Mouse (Mus musculus): ENCODE results near the gene Parpbp. TPM values are rescaled to one million over a fixed set of nuclear protein-coding genes. Genes with fewer than 3 reads are reported as not detected.
A peak's percentile ranks its signal among the peaks of the same experiment; 100 is the strongest.

Parpbp gene
- 3.6 and 4.2 TPM in 2 replicates for polyA plus RNA-seq (2015; fragmentation: Nextera tagmentation; extraction: Ambion mirVana)

- peak within 1 kb of the TSS; percentile 72 for H3K27ac ChIP-seq (ENCODE audit: low read depth)
- WGBS (ENCODE audit: insufficient replicate concordance), result under 1% methylated on average over 52 of the region's 53 CpGs
- peak; percentile 100 for ATAC-seq
- H3K27me3 ChIP-seq (ENCODE audit: insufficient read depth, low read length), result no peaks in the 10 kb centered on the region
- TF ChIP-seq CTCF (IDR thresholded peaks at IDR 0.05; ENCODE audit: low read depth) (no peak), EP300 (IDR thresholded peaks at IDR 0.05; ENCODE audit: low read depth) (no peak)
- peak; percentile 94 for DNase-seq
- H3K36me3 ChIP-seq (replicated peaks; ENCODE audit: insufficient read depth, low read length), result peaks cover 8% of the 10 kb centered on the region; the same call in 1 of the 2 replicates
- H3K9me3 ChIP-seq (ENCODE audit: low read length), result no peaks in the 10 kb centered on the region
- H3K4me3 ChIP-seq (ENCODE audit: low read depth, low read length), result peak within 1 kb of the TSS; percentile 76
- H3K4me1 ChIP-seq (ENCODE audit: insufficient read depth), result peaks cover 14% of the 10 kb centered on the region
- peak within 1 kb of the TSS; percentile 77 for H3K9ac ChIP-seq (replicated peaks)
- H3K4me2 ChIP-seq (ENCODE audit: low read depth, low read length), result peak within 1 kb of the TSS; percentile 85
These were observed at the start of gene Parpbp, which contains the start of gene Nup37 for GRCm38 (mm10) chr10:88146707-88147477. Parpbp (minus strand) TSS chr10:88146941. Nup37 (plus strand) TSS chr10:88146992.

GRCm38 (mm10) chr10:88167438-88168077 is 20.8 kb upstream of the Parpbp start:
- ATAC-seq (0 out of 2 replicates have a peak, but pooled peaks have one; percentile 27), DNase-seq (no peak)
- Histone ChIP-seq H3K4me2 (ENCODE audit: low read depth, low read length) (peak overlapping the region; percentile 14), H3K9ac (replicated peaks) (no peak overlapping the region), H3K27ac (ENCODE audit: low read depth) (0 out of 2 replicates have a peak overlapping the region, but pooled peaks have one; percentile 34), H3K36me3 (replicated peaks; ENCODE audit: insufficient read depth, low read length) (peaks cover 5% of the 10 kb centered on the region; the same call in 1 of the 2 replicates), H3K27me3 (ENCODE audit: insufficient read depth, low read length) (no peaks in the 10 kb centered on the region), H3K4me3 (ENCODE audit: low read depth, low read length) (no peak overlapping the region), H3K4me1 (ENCODE audit: insufficient read depth) (peaks cover 2% of the 10 kb centered on the region; the same call in 1 of the 2 replicates), H3K9me3 (ENCODE audit: low read length) (no peaks in the 10 kb centered on the region)
- whole genome bisulfite sequencing (ENCODE audit: insufficient replicate concordance), result 58% methylated on average over 7 of the region's 7 CpGs
- no peak for TF ChIP-seq CTCF (IDR thresholded peaks at IDR 0.05; ENCODE audit: low read depth)
- no peak for TF ChIP-seq EP300 (IDR thresholded peaks at IDR 0.05; ENCODE audit: low read depth)

GRCm38 (mm10) chr10:88166158-88166557 is 19.4 kb upstream of the Parpbp start:
- no peaks in the 10 kb centered on the region for H3K9me3 ChIP-seq (ENCODE audit: low read length)
- TF ChIP-seq EP300 (IDR thresholded peaks at IDR 0.05; ENCODE audit: low read depth) (no peak), CTCF (IDR thresholded peaks at IDR 0.05; ENCODE audit: low read depth) (peak; percentile 43)
- H3K27me3 ChIP-seq (ENCODE audit: insufficient read depth, low read length), result no peaks in the 10 kb centered on the region
- no peak overlapping the region for H3K4me2 ChIP-seq (ENCODE audit: low read depth, low read length)
- H3K4me1 ChIP-seq (ENCODE audit: insufficient read depth), result peaks cover 2% of the 10 kb centered on the region; the same call in 1 of the 2 replicates
- H3K9ac ChIP-seq (replicated peaks), result no peak overlapping the region
- DNase-seq (no peak), ATAC-seq (no peak)
- H3K4me3 ChIP-seq (ENCODE audit: low read depth, low read length), result no peak overlapping the region
- peaks cover 13% of the 10 kb centered on the region for H3K36me3 ChIP-seq (replicated peaks; ENCODE audit: insufficient read depth, low read length)
- 89% methylated on average over 3 of the region's 3 CpGs for WGBS (ENCODE audit: insufficient replicate concordance)
- H3K27ac ChIP-seq (ENCODE audit: low read depth), result no peak overlapping the region

GRCm38 (mm10) chr10:88162676-88163075 is 15.9 kb upstream of the Parpbp start:
- no peaks in the 10 kb centered on the region for H3K4me1 ChIP-seq (ENCODE audit: insufficient read depth)
- 93% methylated on average over 5 of the region's 5 CpGs for WGBS (ENCODE audit: insufficient replicate concordance)

GRCm38 (mm10) chr10:88162096-88162495 is 15.4 kb upstream of the Parpbp start:
- Histone ChIP-seq H3K27ac (ENCODE audit: low read depth) (no peak overlapping the region), H3K36me3 (replicated peaks; ENCODE audit: insufficient read depth, low read length) (peaks cover 20% of the 10 kb centered on the region), H3K4me1 (ENCODE audit: insufficient read depth) (no peaks in the 10 kb centered on the region), H3K4me2 (ENCODE audit: low read depth, low read length) (no peak overlapping the region), H3K27me3 (ENCODE audit: insufficient read depth, low read length) (no peaks in the 10 kb centered on the region), H3K9me3 (ENCODE audit: low read length) (no peaks in the 10 kb centered on the region), H3K9ac (replicated peaks) (no peak overlapping the region), H3K4me3 (ENCODE audit: low read depth, low read length) (no peak overlapping the region)
- 89% methylated on average over 2 of the region's 2 CpGs for WGBS (ENCODE audit: insufficient replicate concordance)
- ATAC-seq (no peak), DNase-seq (no peak)
- TF ChIP-seq EP300 (IDR thresholded peaks at IDR 0.05; ENCODE audit: low read depth), result no peak
- no peak for TF ChIP-seq CTCF (IDR thresholded peaks at IDR 0.05; ENCODE audit: low read depth)

More at GRCm38 (mm10) chr10:88162676-88163075, 15.9 kb upstream of the Parpbp start:
- no peak for DNase-seq
- Histone ChIP-seq H3K27me3 (ENCODE audit: insufficient read depth, low read length) (no peaks in the 10 kb centered on the region), H3K9ac (replicated peaks) (no peak overlapping the region), H3K4me2 (ENCODE audit: low read depth, low read length) (no peak overlapping the region), H3K9me3 (ENCODE audit: low read length) (no peaks in the 10 kb centered on the region), H3K27ac (ENCODE audit: low read depth) (no peak overlapping the region), H3K4me3 (ENCODE audit: low read depth, low read length) (no peak overlapping the region), H3K36me3 (replicated peaks; ENCODE audit: insufficient read depth, low read length) (peaks cover 20% of the 10 kb centered on the region)
- no peak for TF ChIP-seq CTCF (IDR thresholded peaks at IDR 0.05; ENCODE audit: low read depth)
- no peak for TF ChIP-seq EP300 (IDR thresholded peaks at IDR 0.05; ENCODE audit: low read depth)
- no peak for ATAC-seq

GRCm38 (mm10) chr10:88151658-88152057 is 4.9 kb upstream of the Parpbp start:
- ATAC-seq (no peak), DNase-seq (no peak)
- Histone ChIP-seq H3K27me3 (ENCODE audit: insufficient read depth, low read length) (no peaks in the 10 kb centered on the region), H3K27ac (ENCODE audit: low read depth) (no peak overlapping the region), H3K9ac (replicated peaks) (no peak overlapping the region), H3K4me3 (ENCODE audit: low read depth, low read length) (no peak overlapping the region), H3K4me1 (ENCODE audit: insufficient read depth) (no peaks in the 10 kb centered on the region), H3K36me3 (replicated peaks; ENCODE audit: insufficient read depth, low read length) (peaks cover 29% of the 10 kb centered on the region), H3K4me2 (ENCODE audit: low read depth, low read length) (no peak overlapping the region), H3K9me3 (ENCODE audit: low read length) (no peaks in the 10 kb centered on the region)
- no peak for TF ChIP-seq CTCF (IDR thresholded peaks at IDR 0.05; ENCODE audit: low read depth)
- no peak for TF ChIP-seq EP300 (IDR thresholded peaks at IDR 0.05; ENCODE audit: low read depth)
- WGBS (ENCODE audit: insufficient replicate concordance), result 78% methylated on average over 6 of the region's 6 CpGs
